Mouse (Mus musculus) frontal cortex, postnatal 10 days (tissue): Measurements from ENCODE around the gene Eif4enif1.

Experiments
- DNase-seq, 2 experiments: peaks; one replicate each; pipeline ENCODE4 v3.0.0; 2022; ENCODE audit warnings: low spot score in 2 of 2, mixed read lengths in 1 of 2

Eif4enif1 gene

GRCm38 (mm10) chr11:3267133-3267532 is 64.9 kb downstream of the Eif4enif1 start:
- no peak for DNase-seq

- no peak for DNase-seq
These were observed 67.0 kb downstream of the Eif4enif1 start for GRCm38 (mm10) chr11:3269241-3269640.

GRCm38 (mm10) chr11:3278351-3278750 is 76.2 kb downstream of the Eif4enif1 start:
- DNase-seq = no peak

- no peak for DNase-seq
These were observed 77.5 kb downstream of the Eif4enif1 start for GRCm38 (mm10) chr11:3279729-3280128.

- no peak for DNase-seq
These were observed 80.7 kb downstream of the Eif4enif1 start for GRCm38 (mm10) chr11:3282887-3283286.

- DNase-seq = no peak
These were observed 81.5 kb downstream of the Eif4enif1 start for GRCm38 (mm10) chr11:3283645-3284044.

- DNase-seq = no peak
These were observed 83.7 kb downstream of the Eif4enif1 start for GRCm38 (mm10) chr11:3285940-3286339.

GRCm38 (mm10) chr11:3287131-3287530 is 84.9 kb downstream of the Eif4enif1 start:
- no peak for DNase-seq

GRCm38 (mm10) chr11:3287921-3288320 is 85.7 kb downstream of the Eif4enif1 start:
- DNase-seq = no peak

GRCm38 (mm10) chr11:3288521-3289301 is 86.5 kb downstream of the Eif4enif1 start, which contains the start of gene Patz1:
TSS of gene Patz1 (plus strand) at chr11:3288874.
- peak in 1 of 2 experiments; percentile 38 for DNase-seq

- DNase-seq = peak; percentile 71 to 84
These were observed 87.2 kb downstream of the Eif4enif1 start for GRCm38 (mm10) chr11:3289302-3289802.

- DNase-seq = peak in 1 of 2 experiments; percentile 79
These were observed 87.8 kb downstream of the Eif4enif1 start for GRCm38 (mm10) chr11:3289803-3290639.

- peak; percentile 57 to 68 for DNase-seq
These were observed 88.6 kb downstream of the Eif4enif1 start for GRCm38 (mm10) chr11:3290640-3291310.

- peak in 1 of 2 experiments; percentile 41 for DNase-seq
These were observed 89.3 kb downstream of the Eif4enif1 start for GRCm38 (mm10) chr11:3291311-3292061.

GRCm38 (mm10) chr11:3292062-3292421 is 89.8 kb downstream of the Eif4enif1 start:
- peak; percentile 47 to 48 for DNase-seq

- peak in 1 of 2 experiments; percentile 34 for DNase-seq
These were observed 90.6 kb downstream of the Eif4enif1 start for GRCm38 (mm10) chr11:3292711-3293249.

GRCm38 (mm10) chr11:3293361-3293760 is 91.2 kb downstream of the Eif4enif1 start:
- DNase-seq = no peak
